Mouse (Mus musculus): ENCODE data around the gene Prlr. TPM values are rescaled to one million over a fixed set of nuclear protein-coding genes. Genes with fewer than 3 reads are reported as not detected.

The Prlr gene
- total RNA-seq, 2 experiments from 2014 or later = 0.04 TPM; not detected in 1

- no peak for ATAC-seq (replicated peaks; ENCODE audit: poor library complexity)
Observed at GRCm38 (mm10) chr15:10228636-10229035, 51.6 kb downstream of the Prlr start.

GRCm38 (mm10) chr15:10235977-10236376, 58.9 kb downstream of the Prlr start:
- peak; percentile 95 for ATAC-seq (replicated peaks; ENCODE audit: poor library complexity)

GRCm38 (mm10) chr15:10236812-10237211, 59.8 kb downstream of the Prlr start:
- ATAC-seq (replicated peaks; ENCODE audit: poor library complexity) = no peak

GRCm38 (mm10) chr15:10238454-10238853, 61.4 kb downstream of the Prlr start:
- ATAC-seq (replicated peaks; ENCODE audit: poor library complexity) = no peak

- ATAC-seq (replicated peaks; ENCODE audit: poor library complexity) = peak; percentile 64
Observed at GRCm38 (mm10) chr15:10240228-10240795, 63.3 kb downstream of the Prlr start.

GRCm38 (mm10) chr15:10242250-10242649, 65.2 kb downstream of the Prlr start:
- no peak for ATAC-seq (replicated peaks; ENCODE audit: poor library complexity)

- no peak for ATAC-seq (replicated peaks; ENCODE audit: poor library complexity)
Observed at GRCm38 (mm10) chr15:10249285-10249684, 72.2 kb downstream of the Prlr start.

- no peak for ATAC-seq (replicated peaks; ENCODE audit: poor library complexity)
Observed at GRCm38 (mm10) chr15:10250784-10251183, 73.7 kb downstream of the Prlr start.

- no peak for ATAC-seq (replicated peaks; ENCODE audit: poor library complexity)
Observed at GRCm38 (mm10) chr15:10252526-10252925, 75.5 kb downstream of the Prlr start.

GRCm38 (mm10) chr15:10262219-10262618, 85.2 kb downstream of the Prlr start:
- ATAC-seq (replicated peaks; ENCODE audit: poor library complexity) = no peak

GRCm38 (mm10) chr15:10262641-10263040, 85.6 kb downstream of the Prlr start:
- ATAC-seq (replicated peaks; ENCODE audit: poor library complexity) = no peak

GRCm38 (mm10) chr15:10263420-10263819, 86.4 kb downstream of the Prlr start:
- no peak for ATAC-seq (replicated peaks; ENCODE audit: poor library complexity)

- ATAC-seq (replicated peaks; ENCODE audit: poor library complexity) = no peak
Observed at GRCm38 (mm10) chr15:10264885-10265284, 87.8 kb downstream of the Prlr start.

- no peak for ATAC-seq (replicated peaks; ENCODE audit: poor library complexity)
Observed at GRCm38 (mm10) chr15:10267251-10267650, 90.2 kb downstream of the Prlr start.

- no peak for ATAC-seq (replicated peaks; ENCODE audit: poor library complexity)
Observed at GRCm38 (mm10) chr15:10276386-10276785, 99.3 kb downstream of the Prlr start.

- no peak for ATAC-seq (replicated peaks; ENCODE audit: poor library complexity)
Observed at GRCm38 (mm10) chr15:10277461-10277860, 100.4 kb downstream of the Prlr start.

GRCm38 (mm10) chr15:10281546-10281945, 104.5 kb downstream of the Prlr start:
- ATAC-seq (replicated peaks; ENCODE audit: poor library complexity) = no peak

- no peak for ATAC-seq (replicated peaks; ENCODE audit: poor library complexity)
Observed at GRCm38 (mm10) chr15:10283661-10284060, 106.6 kb downstream of the Prlr start.

GRCm38 (mm10) chr15:10296570-10296969, 119.5 kb downstream of the Prlr start:
- ATAC-seq (replicated peaks; ENCODE audit: poor library complexity) = no peak

GRCm38 (mm10) chr15:10298058-10298457, 121.0 kb downstream of the Prlr start:
- ATAC-seq (replicated peaks; ENCODE audit: poor library complexity) = no peak

- no peak for ATAC-seq (replicated peaks; ENCODE audit: poor library complexity)
Observed at GRCm38 (mm10) chr15:10299467-10299866, 122.4 kb downstream of the Prlr start.

- no peak for ATAC-seq (replicated peaks; ENCODE audit: poor library complexity)
Observed at GRCm38 (mm10) chr15:10306461-10306860, 129.4 kb downstream of the Prlr start.

GRCm38 (mm10) chr15:10311826-10312225, 134.8 kb downstream of the Prlr start:
- no peak for ATAC-seq (replicated peaks; ENCODE audit: poor library complexity)

Measured in megakaryocyte progenitor cell, adult 5-6 weeks (primary cell).